Mouse (Mus musculus) erythroblast, embryonic 14.5 days (primary cell): ENCODE measurements around the gene Ms4a8a. TPM values are rescaled to one million over a fixed set of nuclear protein-coding genes. Genes with fewer than 3 reads are reported as not detected.
"Not testable (repeated sequence)": the region's sequence is repeated elsewhere in the genome, so short reads cannot be mapped to it uniquely, and the experiment has no call there.

Source experiments
- H3K27me3 ChIP-seq: 2 replicates; pipeline ENCODE4 v1.6.1; 2012; ENCODE audit warnings: inconsistent platforms; ENCODE audit not compliant: control insufficient read depth
- H3K36me3 ChIP-seq: 2 replicates; pipeline ENCODE4 v1.6.1; 2012; ENCODE audit warnings: mild to moderate bottlenecking, inconsistent platforms; ENCODE audit not compliant: control insufficient read depth
- H3K4me1 ChIP-seq: 2 replicates; pipeline ENCODE4 v1.6.1; 2012; ENCODE audit warnings: inconsistent platforms; ENCODE audit not compliant: control insufficient read depth
- H3K4me3 ChIP-seq: replicated peaks from 2 replicates; pipeline ENCODE3; 2012; ENCODE audit warnings: moderate library complexity, mild to moderate bottlenecking, inconsistent platforms
- H3K9me3 ChIP-seq: 2 replicates; pipeline ENCODE4 v1.6.1; 2012; ENCODE audit warnings: low read length, inconsistent platforms, mixed read lengths; ENCODE audit not compliant: control insufficient read depth
- GATA1 ChIP-seq: IDR thresholded peaks from 2 replicates; pipeline ENCODE4 v1.6.1; 2012; ENCODE audit warnings: low read length, inconsistent platforms, mixed read lengths
- TAL1 ChIP-seq: IDR thresholded peaks from 3 replicates; pipeline ENCODE4 v1.6.1; 2012; ENCODE audit warnings: low read length, inconsistent platforms, mixed read lengths
- polyA plus RNA-seq: library from polyadenylated mRNA; stranded (reverse); fragments of >175 nt; gene quantifications from 2 replicates; pipeline ENCODE4 v1.2.3, GENCODE M21; 2012

Ms4a8a gene
- not detected in 2 replicates for polyA plus RNA-seq

DNA sequence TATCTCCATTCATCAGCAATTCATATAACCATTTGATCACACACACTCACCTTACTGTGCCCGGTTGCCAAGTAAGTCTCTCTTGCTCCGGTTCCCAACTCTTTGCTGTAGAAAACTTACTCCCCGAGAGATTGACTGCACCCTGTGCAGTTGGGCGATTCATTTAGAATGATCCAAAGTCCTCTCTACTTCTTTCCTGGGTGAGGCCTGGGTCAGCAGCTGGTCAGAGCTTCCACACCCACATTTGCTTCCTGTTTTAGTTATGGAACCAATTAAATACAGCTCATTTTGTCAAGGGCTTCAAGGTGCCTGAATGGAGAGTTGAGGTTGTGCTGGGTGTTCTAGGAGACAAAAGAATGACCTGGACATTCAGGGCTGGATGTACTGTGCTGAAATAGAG lies at the start of gene Ms4a8a:
TSS of gene Ms4a8a (minus strand) at position 169 of the 400 bp plus-strand sequence.
- H3K4me1 ChIP-seq = no peaks in the 10 kb centered on the region
- H3K36me3 ChIP-seq = no peaks in the 10 kb centered on the region
- H3K27me3 ChIP-seq = no peaks in the 10 kb centered on the region
- H3K4me3 ChIP-seq = no peak within 1 kb of the TSS
- H3K9me3 ChIP-seq = no peaks in the 10 kb centered on the region
- TF ChIP-seq TAL1 (no peak), GATA1 (no peak)

GRCm38 (mm10) chr19:11129702-11130101 lies 48.8 kb upstream of the Ms4a8a start:
- H3K36me3 ChIP-seq = no peaks in the 10 kb centered on the region
- no peaks in the 10 kb centered on the region for H3K4me1 ChIP-seq
- no peaks in the 10 kb centered on the region for H3K27me3 ChIP-seq
- no peak for TF ChIP-seq TAL1
- no peak for TF ChIP-seq GATA1
- no peaks in the 10 kb centered on the region for H3K9me3 ChIP-seq
- H3K4me3 ChIP-seq = no peak overlapping the region

- not testable (repeated sequence) for H3K36me3 ChIP-seq, H3K4me1 ChIP-seq, H3K4me3 ChIP-seq, H3K27me3 ChIP-seq, H3K9me3 ChIP-seq
These were observed 40.1 kb upstream of the Ms4a8a start for GRCm38 (mm10) chr19:11121016-11121420.

- Histone ChIP-seq H3K4me1 (no peaks in the 10 kb centered on the region), H3K9me3 (no peaks in the 10 kb centered on the region), H3K4me3 (no peak overlapping the region), H3K36me3 (no peaks in the 10 kb centered on the region), H3K27me3 (peaks cover 2% of the 10 kb centered on the region; the same call in 1 of the 2 replicates)
- TF ChIP-seq TAL1 (no peak), GATA1 (no peak)
These were observed 38.4 kb upstream of the Ms4a8a start for GRCm38 (mm10) chr19:11119338-11119737.

- H3K27me3 ChIP-seq = no peaks in the 10 kb centered on the region
- H3K4me1 ChIP-seq = no peaks in the 10 kb centered on the region
- H3K4me3 ChIP-seq = no peak overlapping the region
- no peaks in the 10 kb centered on the region for H3K36me3 ChIP-seq
- H3K9me3 ChIP-seq = no peaks in the 10 kb centered on the region
- TF ChIP-seq TAL1 = no peak
- no peak for TF ChIP-seq GATA1
These were observed 26.8 kb upstream of the Ms4a8a start for GRCm38 (mm10) chr19:11107746-11108145.

GRCm38 (mm10) chr19:11101880-11102279 lies 21.0 kb upstream of the Ms4a8a start:
- H3K4me1 ChIP-seq = no peaks in the 10 kb centered on the region
- no peak for TF ChIP-seq GATA1
- TF ChIP-seq TAL1 = no peak
- H3K27me3 ChIP-seq = no peaks in the 10 kb centered on the region
- H3K9me3 ChIP-seq = no peaks in the 10 kb centered on the region
- H3K4me3 ChIP-seq = no peak overlapping the region
- no peaks in the 10 kb centered on the region for H3K36me3 ChIP-seq

- Histone ChIP-seq H3K27me3 (peaks cover under 1% of the 10 kb centered on the region; the same call in 1 of the 2 replicates), H3K36me3 (no peaks in the 10 kb centered on the region), H3K4me1 (no peaks in the 10 kb centered on the region), H3K9me3 (no peaks in the 10 kb centered on the region), H3K4me3 (no peak overlapping the region)
- no peak for TF ChIP-seq GATA1
- TF ChIP-seq TAL1 = no peak
These were observed 17.5 kb upstream of the Ms4a8a start for GRCm38 (mm10) chr19:11098401-11098800.

DNA sequence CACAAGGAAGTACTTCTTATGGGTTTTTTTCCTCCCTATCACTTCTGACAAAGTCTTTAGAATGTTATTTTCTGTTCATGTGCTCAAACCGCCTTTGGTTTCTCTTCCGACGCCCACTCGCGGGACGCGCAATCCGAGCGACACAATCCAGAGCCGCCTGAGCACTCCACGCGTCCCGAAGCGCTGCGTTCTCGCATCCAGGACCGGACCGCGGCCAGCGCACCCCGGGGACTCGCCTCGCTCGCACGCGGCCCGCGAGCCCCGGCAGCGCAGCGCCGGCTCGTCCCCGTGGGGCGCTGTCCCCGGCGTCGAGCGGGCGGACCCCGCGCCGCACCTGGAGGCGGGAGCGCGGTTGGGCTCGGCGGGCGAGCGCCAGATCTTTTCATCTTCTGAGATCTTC lies 11.2 kb upstream of the Ms4a8a start:
- H3K27me3 ChIP-seq = peaks cover 14% of the 10 kb centered on the region
- not testable (repeated sequence) for H3K9me3 ChIP-seq, H3K36me3 ChIP-seq, H3K4me3 ChIP-seq, H3K4me1 ChIP-seq

DNA sequence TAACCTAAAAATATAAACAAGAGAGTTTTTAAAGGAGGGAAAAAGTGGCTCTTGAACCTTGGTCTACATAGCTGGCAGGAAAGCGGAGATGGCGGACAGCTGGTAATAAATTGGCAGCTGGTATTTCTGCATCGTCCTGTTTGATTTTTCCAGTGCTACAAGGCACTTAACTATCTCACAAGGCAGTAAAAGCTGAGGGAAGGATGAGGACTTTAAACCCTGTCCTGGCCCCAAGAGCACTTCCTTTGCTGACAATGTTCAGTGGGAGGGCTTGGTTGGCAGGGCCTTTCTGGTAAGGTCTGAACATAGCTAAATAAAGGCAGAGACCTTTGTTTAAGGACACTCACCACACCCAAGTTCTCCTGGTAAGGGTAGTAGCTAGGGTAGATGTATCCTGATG lies 10.5 kb downstream of the Ms4a8a start:
- H3K4me3 ChIP-seq = no peak overlapping the region
- H3K4me1 ChIP-seq = no peaks in the 10 kb centered on the region
- H3K36me3 ChIP-seq = no peaks in the 10 kb centered on the region
- TF ChIP-seq TAL1 (no peak), GATA1 (no peak)
- no peaks in the 10 kb centered on the region for H3K9me3 ChIP-seq
- no peaks in the 10 kb centered on the region for H3K27me3 ChIP-seq

GRCm38 (mm10) chr19:11065202-11065875 lies 15.6 kb downstream of the Ms4a8a start:
- Histone ChIP-seq H3K4me3 (no peak overlapping the region), H3K4me1 (no peaks in the 10 kb centered on the region), H3K9me3 (no peaks in the 10 kb centered on the region), H3K36me3 (no peaks in the 10 kb centered on the region), H3K27me3 (no peaks in the 10 kb centered on the region)
- TF ChIP-seq GATA1 = no peak
- TF ChIP-seq TAL1 = no peak
